Mouse (Mus musculus) limb, embryonic 15.5 days (tissue): ENCODE results near the gene Pcbp3. TPM values are rescaled to one million over a fixed set of nuclear protein-coding genes. Genes with fewer than 3 reads are reported as not detected.
"Not testable (repeated sequence)": the region's sequence is repeated elsewhere in the genome, so short reads cannot be mapped to it uniquely, and the experiment has no call there.

Experiments used
- ATAC-seq: fragments of 200-750 bp; cut with Nextera tagmentation; 2 replicates; pipeline ENCODE4 v1.8.0; 2017; ENCODE audit warnings: low read depth, moderate TSS enrichment; ENCODE audit not compliant: insufficient number of reproducible peaks, low FRiP score, low TSS enrichment
- H3K27ac ChIP-seq: fragments of 300-500 bp; sonication (generic); 2 replicates; pipeline ENCODE4 v1.5.1; 2015; ENCODE audit warnings: moderate library complexity, mild to moderate bottlenecking, inconsistent platforms
- H3K27me3 ChIP-seq: fragments of 300-500 bp; sonication (generic); 2 replicates; pipeline ENCODE4 v1.6.1; 2015; ENCODE audit warnings: inconsistent platforms
- H3K36me3 ChIP-seq: fragments of 300-500 bp; sonication (generic); 2 replicates; pipeline ENCODE4 v1.6.1; 2015; ENCODE audit warnings: inconsistent platforms
- H3K4me1 ChIP-seq: fragments of 300-500 bp; sonication (generic); 2 replicates; pipeline ENCODE4 v1.6.1; 2015; ENCODE audit warnings: inconsistent platforms
- H3K4me2 ChIP-seq: fragments of 300-500 bp; sonication (generic); 2 replicates; pipeline ENCODE4 v1.6.1; 2015; ENCODE audit warnings: mild to moderate bottlenecking, inconsistent platforms
- H3K4me3 ChIP-seq: fragments of 300-500 bp; sonication (generic); 2 replicates; pipeline ENCODE4 v1.5.1; 2015; ENCODE audit warnings: mild to moderate bottlenecking, inconsistent platforms
- H3K9ac ChIP-seq: fragments of 300-500 bp; sonication (generic); 2 replicates; pipeline ENCODE4 v1.6.1; 2015; ENCODE audit warnings: inconsistent platforms
- H3K9me3 ChIP-seq: fragments of 300-500 bp; sonication (generic); 2 replicates; pipeline ENCODE4 v1.6.1; 2016; ENCODE audit warnings: inconsistent platforms
- whole genome bisulfite sequencing: fragments of 180-500 bp; shearing (Covaris S2); methylation state at CpG from one replicate; pipeline ENCODE4 v1.1.7; 2015; 5-methylcytosine and 5-hydroxymethylcytosine counted together
- polyA plus RNA-seq: library from polyadenylated mRNA; unstranded; fragments of >200 nt; fragmentation: Nextera tagmentation; extraction: Ambion mirVana; gene quantifications from 2 replicates; pipeline ENCODE4 v1.2.1, GENCODE M21; 2015

Pcbp3 gene
- polyA plus RNA-seq, 1 experiment from 2014 or later: 19.1 TPM

GRCm38 (mm10) chr10:76972318-76972717 is 10.6 kb upstream of the Pcbp3 start:
- H3K4me1 ChIP-seq, ATAC-seq, H3K4me3 ChIP-seq, H3K36me3 ChIP-seq, H3K27ac ChIP-seq, H3K9ac ChIP-seq, H3K9me3 ChIP-seq, H3K4me2 ChIP-seq, H3K27me3 ChIP-seq: not testable (repeated sequence)
- WGBS: 70% methylated on average over 6 of the region's 6 CpGs

- Histone ChIP-seq H3K4me3 (no peak overlapping the region), H3K4me1 (0 out of 2 replicates have a peak, but pooled peaks cover 1% of the 10 kb centered on the region), H3K27me3 (no peaks in the 10 kb centered on the region), H3K9ac (no peak overlapping the region), H3K9me3 (no peaks in the 10 kb centered on the region), H3K36me3 (no peaks in the 10 kb centered on the region), H3K4me2 (no peak overlapping the region), H3K27ac (no peak overlapping the region)
- ATAC-seq: no peak
- 88% methylated on average over 7 of the region's 7 CpGs for WGBS
These were observed 9.3 kb upstream of the Pcbp3 start for GRCm38 (mm10) chr10:76970974-76971373.

GRCm38 (mm10) chr10:76964436-76964835 is 2.7 kb upstream of the Pcbp3 start:
- Histone ChIP-seq H3K9me3 (no peaks in the 10 kb centered on the region), H3K36me3 (no peaks in the 10 kb centered on the region), H3K4me1 (peaks cover 36% of the 10 kb centered on the region), H3K27me3 (no peaks in the 10 kb centered on the region), H3K4me3 (no peak overlapping the region), H3K4me2 (no peak overlapping the region), H3K9ac (no peak overlapping the region), H3K27ac (no peak overlapping the region)
- WGBS: 6% methylated on average over 6 of the region's 6 CpGs
- ATAC-seq: no peak

- no peaks in the 10 kb centered on the region for H3K9me3 ChIP-seq
- no peaks in the 10 kb centered on the region for H3K36me3 ChIP-seq
- no peak overlapping the region for H3K9ac ChIP-seq
- ATAC-seq: no peak
- no peak overlapping the region for H3K4me3 ChIP-seq
- H3K4me2 ChIP-seq: no peak overlapping the region
- no peak overlapping the region for H3K27ac ChIP-seq
- no peaks in the 10 kb centered on the region for H3K27me3 ChIP-seq
- 17% methylated on average over 9 of the region's 9 CpGs for WGBS
- peaks cover 36% of the 10 kb centered on the region for H3K4me1 ChIP-seq
These were observed 2.3 kb upstream of the Pcbp3 start for GRCm38 (mm10) chr10:76963997-76964396.

GRCm38 (mm10) chr10:76961156-76961555 is 531 bp downstream of the Pcbp3 start:
- H3K27me3 ChIP-seq: no peaks in the 10 kb centered on the region
- peak overlapping the region; percentile 67 for H3K4me3 ChIP-seq
- H3K9ac ChIP-seq: peak overlapping the region; percentile 62
- H3K9me3 ChIP-seq: no peaks in the 10 kb centered on the region
- WGBS: 9% methylated on average over 11 of the region's 11 CpGs
- H3K27ac ChIP-seq: no peak overlapping the region
- peaks cover 36% of the 10 kb centered on the region for H3K4me1 ChIP-seq
- peak overlapping the region; percentile 99 for H3K4me2 ChIP-seq
- no peaks in the 10 kb centered on the region for H3K36me3 ChIP-seq
- no peak for ATAC-seq

- no peak overlapping the region for H3K4me2 ChIP-seq
- H3K4me3 ChIP-seq: no peak overlapping the region
- no peak for ATAC-seq
- no peaks in the 10 kb centered on the region for H3K9me3 ChIP-seq
- no peak overlapping the region for H3K9ac ChIP-seq
- WGBS: 44% methylated on average over 3 of the region's 3 CpGs
- H3K27me3 ChIP-seq: no peaks in the 10 kb centered on the region
- no peaks in the 10 kb centered on the region for H3K36me3 ChIP-seq
- no peak overlapping the region for H3K27ac ChIP-seq
- peaks cover 17% of the 10 kb centered on the region for H3K4me1 ChIP-seq
These were observed 3.5 kb downstream of the Pcbp3 start for GRCm38 (mm10) chr10:76958201-76958600.

- 55% methylated on average over 6 of the region's 6 CpGs for WGBS
- no peak overlapping the region for H3K27ac ChIP-seq
- H3K9ac ChIP-seq: no peak overlapping the region
- H3K36me3 ChIP-seq: no peaks in the 10 kb centered on the region
- H3K4me2 ChIP-seq: no peak overlapping the region
- no peaks in the 10 kb centered on the region for H3K9me3 ChIP-seq
- H3K4me3 ChIP-seq: no peak overlapping the region
- no peak for ATAC-seq
- peaks cover 7% of the 10 kb centered on the region for H3K4me1 ChIP-seq
- no peaks in the 10 kb centered on the region for H3K27me3 ChIP-seq
These were observed 5.5 kb downstream of the Pcbp3 start for GRCm38 (mm10) chr10:76956200-76956599.

GRCm38 (mm10) chr10:76941038-76941437 is 20.6 kb downstream of the Pcbp3 start:
- Histone ChIP-seq H3K27me3 (no peaks in the 10 kb centered on the region), H3K9ac (no peak overlapping the region), H3K9me3 (no peaks in the 10 kb centered on the region), H3K36me3 (no peaks in the 10 kb centered on the region), H3K4me2 (no peak overlapping the region), H3K4me1 (no peaks in the 10 kb centered on the region), H3K4me3 (no peak overlapping the region), H3K27ac (no peak overlapping the region)
- no peak for ATAC-seq
- 63% methylated on average over 4 of the region's 4 CpGs for WGBS

GRCm38 (mm10) chr10:76936827-76937226 is 24.9 kb downstream of the Pcbp3 start:
- Histone ChIP-seq H3K27ac (no peak overlapping the region), H3K9ac (no peak overlapping the region), H3K4me3 (no peak overlapping the region), H3K27me3 (no peaks in the 10 kb centered on the region), H3K9me3 (no peaks in the 10 kb centered on the region), H3K4me1 (no peaks in the 10 kb centered on the region; the same call in 1 of the 2 replicates), H3K4me2 (no peak overlapping the region), H3K36me3 (no peaks in the 10 kb centered on the region)
- 91% methylated on average over 6 of the region's 6 CpGs for WGBS
- ATAC-seq: no peak

GRCm38 (mm10) chr10:76934805-76935204 is 26.9 kb downstream of the Pcbp3 start:
- H3K36me3 ChIP-seq: no peaks in the 10 kb centered on the region
- WGBS: 87% methylated on average over 5 of the region's 5 CpGs
- H3K4me1 ChIP-seq: peaks cover 3% of the 10 kb centered on the region; the same call in 1 of the 2 replicates
- no peaks in the 10 kb centered on the region for H3K9me3 ChIP-seq
- ATAC-seq: no peak
- H3K9ac ChIP-seq: no peak overlapping the region
- H3K27me3 ChIP-seq: no peaks in the 10 kb centered on the region
- H3K27ac ChIP-seq: no peak overlapping the region
- no peak overlapping the region for H3K4me3 ChIP-seq
- H3K4me2 ChIP-seq: no peak overlapping the region

GRCm38 (mm10) chr10:76931794-76932193 is 29.9 kb downstream of the Pcbp3 start:
- no peaks in the 10 kb centered on the region for H3K9me3 ChIP-seq
- H3K4me2 ChIP-seq: no peak overlapping the region
- H3K4me1 ChIP-seq: peaks cover 3% of the 10 kb centered on the region; the same call in 1 of the 2 replicates
- no peak overlapping the region for H3K27ac ChIP-seq
- no peak overlapping the region for H3K4me3 ChIP-seq
- no peak overlapping the region for H3K9ac ChIP-seq
- WGBS: 61% methylated on average over 1 of the region's 1 CpGs
- H3K36me3 ChIP-seq: no peaks in the 10 kb centered on the region
- H3K27me3 ChIP-seq: no peaks in the 10 kb centered on the region
- no peak for ATAC-seq

- no peaks in the 10 kb centered on the region for H3K27me3 ChIP-seq
- no peaks in the 10 kb centered on the region for H3K36me3 ChIP-seq
- no peaks in the 10 kb centered on the region for H3K9me3 ChIP-seq
- no peak overlapping the region for H3K27ac ChIP-seq
- no peak overlapping the region for H3K4me2 ChIP-seq
- peaks cover 3% of the 10 kb centered on the region; the same call in 1 of the 2 replicates for H3K4me1 ChIP-seq
- ATAC-seq: no peak
- H3K9ac ChIP-seq: no peak overlapping the region
- no peak overlapping the region for H3K4me3 ChIP-seq
- WGBS: 54% methylated on average over 6 of the region's 6 CpGs
These were observed 30.6 kb downstream of the Pcbp3 start for GRCm38 (mm10) chr10:76931122-76931521.

- no peak overlapping the region for H3K27ac ChIP-seq
These were observed 37.2 kb downstream of the Pcbp3 start for GRCm38 (mm10) chr10:76924441-76924840.

More at GRCm38 (mm10) chr10:76924441-76924840, 37.2 kb downstream of the Pcbp3 start:
- H3K4me2 ChIP-seq: no peak overlapping the region
- no peak for ATAC-seq
- H3K4me3 ChIP-seq: no peak overlapping the region
- whole genome bisulfite sequencing: 44% methylated on average over 2 of the region's 2 CpGs
- H3K4me1 ChIP-seq: no peaks in the 10 kb centered on the region
- no peaks in the 10 kb centered on the region for H3K9me3 ChIP-seq
- no peak overlapping the region for H3K9ac ChIP-seq
- H3K36me3 ChIP-seq: no peaks in the 10 kb centered on the region
- no peaks in the 10 kb centered on the region for H3K27me3 ChIP-seq
